Mouse (Mus musculus): ENCODE data around the gene Elmo1.
A peak's percentile ranks its signal among the peaks of the same experiment; 100 is the strongest.

Elmo1 gene

DNA sequence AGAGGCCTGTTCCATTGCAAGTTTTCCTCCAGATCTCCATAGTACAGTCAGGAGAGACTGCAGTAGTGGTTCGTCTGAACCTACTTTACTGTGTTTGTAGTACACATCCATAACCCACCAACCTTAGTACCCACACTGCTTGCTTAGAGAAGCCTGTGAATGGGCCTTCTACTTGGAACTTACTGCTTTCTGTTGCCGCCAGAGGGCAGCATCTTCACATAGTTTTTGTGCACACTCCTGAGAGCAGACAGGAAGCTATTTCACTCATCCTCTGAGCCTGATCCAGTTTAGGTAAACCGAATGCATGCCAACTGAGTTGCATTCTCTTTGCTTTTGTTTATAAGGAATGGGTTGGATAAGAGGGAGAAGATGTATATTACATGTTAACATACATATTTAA is 221.2 kb downstream of the Elmo1 start:
- peak; percentile 56 for DNase-seq (ENCODE audit: extremely low spot score, low read depth, low spot score)

GRCm38 (mm10) chr13:20313345-20313744 is 222.9 kb downstream of the Elmo1 start:
- no peak for DNase-seq (ENCODE audit: extremely low spot score, low read depth, low spot score)

DNA sequence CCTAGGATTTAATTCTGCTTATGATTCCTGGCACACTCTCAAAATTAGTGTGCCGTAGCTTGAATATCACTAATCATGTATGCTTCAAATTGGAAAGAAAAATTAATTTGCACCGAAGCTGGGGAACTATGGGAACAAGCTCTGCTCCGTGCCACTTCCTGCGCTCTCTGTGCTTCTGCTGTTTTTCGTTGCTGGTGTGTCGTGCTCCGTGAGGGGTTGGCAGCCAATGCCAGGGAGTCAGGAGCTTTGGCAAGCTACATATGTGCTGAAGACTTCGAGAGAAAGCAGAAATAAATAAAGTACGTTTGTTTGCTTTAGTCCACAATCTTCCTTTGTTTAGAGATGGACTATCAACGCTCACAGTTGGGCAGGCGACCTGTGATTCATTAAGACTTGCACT is 225.7 kb downstream of the Elmo1 start:
- no peak for DNase-seq (ENCODE audit: extremely low spot score, low read depth, low spot score)

GRCm38 (mm10) chr13:20318615-20319219 is 228.3 kb downstream of the Elmo1 start:
- no peak for DNase-seq (ENCODE audit: extremely low spot score, low read depth, low spot score)

GRCm38 (mm10) chr13:20320232-20320631 is 229.8 kb downstream of the Elmo1 start:
- no peak for DNase-seq (ENCODE audit: extremely low spot score, low read depth, low spot score)

GRCm38 (mm10) chr13:20323478-20323877 is 233.1 kb downstream of the Elmo1 start:
- no peak for DNase-seq (ENCODE audit: extremely low spot score, low read depth, low spot score)

GRCm38 (mm10) chr13:20327064-20327463 is 236.7 kb downstream of the Elmo1 start:
- no peak for DNase-seq (ENCODE audit: extremely low spot score, low read depth, low spot score)

GRCm38 (mm10) chr13:20327975-20328374 is 237.6 kb downstream of the Elmo1 start:
- DNase-seq (ENCODE audit: extremely low spot score, low read depth, low spot score): no peak

GRCm38 (mm10) chr13:20328672-20329071 is 238.3 kb downstream of the Elmo1 start:
- DNase-seq (ENCODE audit: extremely low spot score, low read depth, low spot score): no peak

DNA sequence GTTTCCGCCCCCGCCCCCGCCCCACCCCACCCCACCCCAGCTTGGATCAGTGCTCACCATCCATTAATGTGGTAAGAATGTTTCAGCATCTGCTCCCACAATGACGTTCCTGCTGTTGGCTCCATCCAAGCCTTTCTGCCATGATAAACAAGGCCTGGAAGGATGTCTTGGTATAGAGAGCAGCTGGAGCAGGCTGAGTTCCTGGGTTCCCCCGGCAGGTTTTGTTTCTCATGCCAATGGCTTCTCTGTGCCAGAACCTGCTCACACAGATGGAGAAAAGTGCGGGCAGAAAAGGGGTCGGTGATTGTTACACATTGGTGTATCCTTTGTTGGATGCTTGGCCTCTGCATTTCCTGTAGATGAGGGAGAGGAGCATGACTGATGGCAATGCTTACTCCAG is 240.6 kb downstream of the Elmo1 start:
- no peak for DNase-seq (ENCODE audit: extremely low spot score, low read depth, low spot score)

- no peak for DNase-seq (ENCODE audit: extremely low spot score, low read depth, low spot score)
Measured at GRCm38 (mm10) chr13:20335051-20335888, 244.9 kb downstream of the Elmo1 start.

GRCm38 (mm10) chr13:20335889-20336497 is 245.6 kb downstream of the Elmo1 start:
- no peak for DNase-seq (ENCODE audit: extremely low spot score, low read depth, low spot score)

DNA sequence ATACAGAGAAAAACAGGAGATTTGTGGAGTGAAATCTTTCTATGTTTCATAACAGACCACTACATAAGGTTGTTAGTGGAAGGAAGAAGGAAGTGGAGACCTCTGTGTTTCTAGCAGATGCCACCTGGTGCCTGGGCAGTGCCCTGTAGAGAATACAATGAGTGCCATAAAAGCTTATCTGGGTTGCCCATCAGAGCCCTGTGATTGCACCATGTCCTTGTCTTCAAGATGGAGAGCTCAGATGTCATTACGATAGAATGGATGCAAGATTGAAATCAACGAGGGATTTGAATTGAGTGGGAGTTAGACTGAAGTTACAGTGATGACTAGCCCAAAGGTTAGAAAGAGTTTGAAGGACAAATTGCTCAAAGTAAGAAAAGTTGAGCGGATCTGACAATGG is 252.5 kb downstream of the Elmo1 start:
- DNase-seq (ENCODE audit: extremely low spot score, low read depth, low spot score): no peak

- no peak for DNase-seq (ENCODE audit: extremely low spot score, low read depth, low spot score)
Measured at GRCm38 (mm10) chr13:20349754-20350153, 259.4 kb downstream of the Elmo1 start.

DNA sequence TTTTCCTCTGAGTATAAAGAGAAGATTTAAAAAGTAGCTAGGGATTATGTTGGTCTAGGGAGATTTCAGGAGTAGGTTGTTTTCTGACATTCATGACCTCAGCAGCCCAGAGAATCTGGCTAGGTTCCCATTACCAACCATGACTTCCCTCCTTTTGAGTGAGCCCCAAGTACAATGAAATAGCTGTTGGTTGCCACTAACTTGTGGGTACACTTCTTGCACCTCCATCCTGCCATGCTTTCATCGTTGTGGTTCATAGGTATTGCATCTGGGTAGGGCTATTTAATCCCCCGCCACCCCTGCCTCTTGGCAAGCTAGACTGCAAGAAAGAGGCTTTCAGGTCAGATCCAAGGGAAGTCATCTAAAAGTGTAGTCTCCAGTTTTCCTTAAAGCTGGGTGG is 262.2 kb downstream of the Elmo1 start:
- no peak for DNase-seq (ENCODE audit: extremely low spot score, low read depth, low spot score)

DNA sequence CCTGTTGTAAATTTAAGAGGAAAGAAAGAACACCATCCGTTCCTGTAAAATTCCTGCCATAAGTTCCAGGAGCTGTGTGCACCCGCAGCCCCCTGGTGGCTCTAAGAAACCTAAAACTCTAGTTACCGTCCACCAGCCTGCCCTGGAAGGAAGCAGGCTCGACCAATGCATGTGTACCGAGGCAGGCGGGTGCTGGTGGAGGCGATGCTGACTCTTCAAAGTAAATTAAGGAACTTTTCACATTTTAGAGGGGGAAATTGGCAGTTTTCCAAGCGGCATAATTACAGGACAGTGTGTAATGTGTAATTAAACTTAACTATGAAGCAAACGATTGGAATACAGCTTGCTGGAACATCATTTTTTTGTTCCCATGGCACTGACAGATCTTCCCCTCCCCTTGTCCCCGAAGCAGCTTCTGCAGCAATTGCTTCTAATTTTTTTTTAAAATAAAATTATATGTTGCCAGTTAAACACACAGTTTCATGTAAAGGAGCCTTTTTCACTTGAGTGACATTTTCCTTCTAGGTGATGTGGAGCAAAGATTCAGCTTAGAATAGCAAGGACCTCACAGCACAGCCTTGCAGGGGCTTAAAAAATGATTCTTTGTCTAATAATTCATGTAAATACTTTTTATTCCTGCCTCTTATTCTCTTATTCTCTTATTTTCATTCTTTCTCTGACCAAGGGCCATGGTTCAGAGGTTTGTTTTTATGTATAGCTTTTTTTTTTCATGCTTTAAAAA is 263.6 kb downstream of the Elmo1 start:
- DNase-seq (ENCODE audit: extremely low spot score, low read depth, low spot score): no peak

- no peak for DNase-seq (ENCODE audit: extremely low spot score, low read depth, low spot score)
Measured at GRCm38 (mm10) chr13:20354604-20354999, 264.2 kb downstream of the Elmo1 start.

- DNase-seq (ENCODE audit: extremely low spot score, low read depth, low spot score): no peak
Measured at GRCm38 (mm10) chr13:20362541-20362940, 272.1 kb downstream of the Elmo1 start.

DNA sequence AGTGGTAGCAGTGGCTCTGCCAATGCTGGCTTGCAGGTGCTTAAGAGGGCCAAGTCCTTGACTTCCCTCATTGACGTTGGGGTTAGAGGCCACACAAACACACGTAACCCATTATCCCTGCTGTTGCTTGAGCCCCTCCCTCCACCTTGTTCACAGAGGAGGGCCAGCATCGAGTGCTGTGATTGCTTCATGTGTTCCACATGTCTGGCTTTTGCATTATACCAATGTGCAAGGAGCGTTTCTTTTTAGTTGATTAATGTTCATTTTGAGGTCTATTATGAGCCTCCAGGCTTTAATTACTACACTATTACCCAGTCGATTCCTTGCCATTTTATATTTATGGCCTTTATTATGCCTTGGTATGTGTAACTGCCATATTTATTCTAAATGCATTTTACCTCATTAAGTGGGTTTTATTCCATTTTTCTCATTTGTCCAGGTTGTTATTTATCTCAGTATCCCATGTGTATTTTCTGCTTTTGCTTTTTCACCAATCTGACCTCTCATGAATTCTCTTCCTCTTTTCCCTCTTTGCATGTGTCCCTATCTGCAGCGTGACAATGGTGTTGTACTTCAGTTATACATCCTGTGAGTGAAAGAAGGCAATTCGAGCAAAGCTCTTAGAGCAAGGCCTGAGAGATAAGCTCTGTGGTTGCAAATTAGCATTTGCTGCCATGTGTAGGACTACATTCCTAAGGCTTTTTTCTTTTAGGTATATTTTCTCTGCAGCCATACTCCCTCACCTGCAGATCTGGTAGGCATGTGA is 275.6 kb downstream of the Elmo1 start:
- DNase-seq (ENCODE audit: extremely low spot score, low read depth, low spot score): peak; percentile 28

DNA sequence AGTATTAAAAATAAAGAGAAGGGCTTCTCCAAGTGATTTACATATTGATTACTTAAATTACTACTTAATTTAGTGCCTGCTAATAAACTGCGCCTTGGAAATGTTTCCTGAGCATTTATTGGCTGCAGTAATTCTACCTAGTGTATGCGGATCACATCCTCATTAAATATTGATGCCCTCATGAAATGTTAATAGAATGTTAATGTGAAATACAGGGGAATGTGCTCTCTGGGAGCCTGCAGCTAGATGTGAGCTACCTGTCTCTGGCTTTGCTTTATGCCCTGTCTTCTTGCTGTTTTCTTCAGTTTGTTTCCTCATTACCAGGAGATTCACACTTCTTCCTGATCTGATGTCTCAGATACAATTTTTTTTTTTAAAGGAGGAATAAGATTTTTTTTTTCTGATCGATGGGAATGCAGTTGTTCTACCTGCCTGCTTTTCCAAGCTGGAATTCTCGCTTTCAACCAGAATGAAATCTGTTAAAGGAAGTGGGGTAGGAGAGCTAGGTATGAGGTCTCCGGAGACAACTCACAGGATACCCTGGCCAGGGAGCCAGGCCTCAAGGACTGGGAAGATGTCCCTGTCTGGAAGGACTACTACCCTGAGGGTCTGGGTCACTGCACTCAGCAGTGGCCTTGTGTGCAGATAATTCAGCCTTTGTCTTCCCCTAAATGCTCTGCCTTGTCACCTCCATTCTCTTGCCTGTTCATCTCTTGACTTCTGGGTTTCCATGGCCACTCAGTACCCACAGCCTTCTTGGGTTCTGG is 279.8 kb downstream of the Elmo1 start:
- no peak for DNase-seq (ENCODE audit: extremely low spot score, low read depth, low spot score)

All from hindlimb bud, embryonic 11.5 days (tissue).